Mouse (Mus musculus): Measurements from ENCODE around the gene BC147527. TPM values are rescaled to one million over a fixed set of nuclear protein-coding genes. Genes with fewer than 3 reads are reported as not detected.
"Not testable (repeated sequence)": the region's sequence is repeated elsewhere in the genome, so short reads cannot be mapped to it uniquely, and the experiment has no call there.

The BC147527 gene
- polyA plus RNA-seq (2014; fragmentation: Nextera tagmentation; extraction: Ambion mirVana) = 0.47 TPM in 1 of 2 replicates, not detected in the other

DNA sequence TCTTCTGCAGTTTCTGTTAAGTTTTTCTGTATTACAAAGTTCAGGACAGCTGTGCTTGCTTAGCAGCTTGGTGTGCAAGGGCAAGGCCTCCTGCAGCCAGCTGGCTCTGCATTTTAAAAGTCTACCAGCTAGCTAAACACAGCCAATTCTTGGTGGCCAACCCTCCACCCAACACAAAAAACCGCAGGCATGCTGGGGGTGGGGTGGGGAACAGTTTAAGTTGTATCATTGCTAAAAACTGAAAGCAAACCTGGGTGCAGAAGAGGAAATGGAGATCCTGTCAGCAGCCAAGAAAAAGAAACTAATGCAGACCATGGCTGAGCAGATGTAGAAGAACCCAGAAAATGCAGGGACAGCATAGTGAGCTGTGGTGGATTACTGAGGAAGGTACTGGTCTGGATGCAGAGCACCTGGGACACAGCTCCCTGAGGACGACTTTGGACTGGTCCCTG is at the start of gene BC147527:
Gene BC147527, plus strand, starts transcription at position 402 of the 452 bp plus-strand sequence.
- ATAC-seq (ENCODE audit: low FRiP score, low TSS enrichment) = no peak
- Histone ChIP-seq H3K27me3 (ENCODE audit: control insufficient read depth, insufficient read depth, low read length) (no peaks in the 10 kb centered on the region), H3K9me3 (ENCODE audit: control insufficient read depth, low read length) (no peaks in the 10 kb centered on the region), H3K9ac (replicated peaks; ENCODE audit: low read length) (no peak within 1 kb of the TSS), H3K4me2 (ENCODE audit: low read length) (no peak within 1 kb of the TSS), H3K27ac (replicated peaks; ENCODE audit: low read depth, low read length) (no peak within 1 kb of the TSS), H3K4me1 (ENCODE audit: control insufficient read depth, insufficient read depth, low read length) (no peaks in the 10 kb centered on the region), H3K4me3 (replicated peaks; ENCODE audit: low read depth, low read length) (no peak within 1 kb of the TSS), H3K36me3 (ENCODE audit: control insufficient read depth, insufficient read depth, low read length) (no peaks in the 10 kb centered on the region)
- no peak for DNase-seq
- 53% methylated on average over 2 of the region's 2 CpGs for WGBS

DNA sequence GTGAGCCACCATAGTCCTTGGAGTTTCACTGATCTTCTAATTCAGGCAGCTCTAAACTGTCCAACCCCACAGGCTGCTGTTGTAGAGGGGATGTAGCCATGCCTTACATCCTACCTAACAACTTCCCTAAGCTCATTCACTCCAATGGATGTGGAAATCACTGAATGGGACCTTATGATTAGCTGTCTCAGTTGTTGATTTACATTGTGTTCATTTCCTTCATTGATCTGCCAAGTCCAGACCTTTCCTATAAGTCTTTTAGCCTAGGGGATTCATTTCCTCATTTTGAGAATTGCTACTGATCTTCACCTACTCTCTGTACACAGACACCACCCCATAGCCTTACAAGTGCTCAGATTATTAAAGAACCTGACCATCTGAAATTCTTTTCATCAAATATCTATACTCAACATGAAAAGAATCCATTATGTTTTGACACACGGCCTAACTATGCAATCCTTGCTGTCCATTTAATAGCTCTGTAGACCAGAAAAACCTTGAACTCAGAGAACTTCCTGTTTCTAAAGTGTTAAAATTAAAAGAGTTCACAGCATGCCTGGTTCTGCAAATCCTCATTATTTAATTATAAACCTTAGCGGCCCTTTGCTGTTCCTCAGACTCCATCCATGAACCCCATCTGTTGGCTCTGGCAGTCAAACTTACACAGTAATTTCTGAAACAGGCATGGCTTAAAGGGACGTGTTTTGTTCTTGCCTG is 48.8 kb upstream of the BC147527 start:
- not testable (repeated sequence) for H3K4me2 ChIP-seq (ENCODE audit: low read length); H3K4me3 ChIP-seq (replicated peaks; ENCODE audit: low read depth, low read length); H3K36me3 ChIP-seq (ENCODE audit: control insufficient read depth, insufficient read depth, low read length); H3K9ac ChIP-seq (replicated peaks; ENCODE audit: low read length); ATAC-seq (ENCODE audit: low FRiP score, low TSS enrichment); H3K9me3 ChIP-seq (ENCODE audit: control insufficient read depth, low read length); H3K27ac ChIP-seq (replicated peaks; ENCODE audit: low read depth, low read length); H3K4me1 ChIP-seq (ENCODE audit: control insufficient read depth, insufficient read depth, low read length); DNase-seq; H3K27me3 ChIP-seq (ENCODE audit: control insufficient read depth, insufficient read depth, low read length)
- 82% methylated on average over 2 of the region's 3 CpGs for whole genome bisulfite sequencing

GRCm38 (mm10) chr13:120258817-120259658 is 41.2 kb upstream of the BC147527 start:
- not testable (repeated sequence) for H3K36me3 ChIP-seq (ENCODE audit: control insufficient read depth, insufficient read depth, low read length); H3K9ac ChIP-seq (replicated peaks; ENCODE audit: low read length); ATAC-seq (ENCODE audit: low FRiP score, low TSS enrichment); H3K27me3 ChIP-seq (ENCODE audit: control insufficient read depth, insufficient read depth, low read length); H3K27ac ChIP-seq (replicated peaks; ENCODE audit: low read depth, low read length); H3K4me3 ChIP-seq (replicated peaks; ENCODE audit: low read depth, low read length); H3K9me3 ChIP-seq (ENCODE audit: control insufficient read depth, low read length); H3K4me1 ChIP-seq (ENCODE audit: control insufficient read depth, insufficient read depth, low read length); H3K4me2 ChIP-seq (ENCODE audit: low read length); DNase-seq
- WGBS = 91% methylated on average over 3 of the region's 3 CpGs

- H3K36me3 ChIP-seq (ENCODE audit: control insufficient read depth, insufficient read depth, low read length); H3K27me3 ChIP-seq (ENCODE audit: control insufficient read depth, insufficient read depth, low read length); H3K4me2 ChIP-seq (ENCODE audit: low read length); ATAC-seq (ENCODE audit: low FRiP score, low TSS enrichment); H3K4me3 ChIP-seq (replicated peaks; ENCODE audit: low read depth, low read length); H3K9me3 ChIP-seq (ENCODE audit: control insufficient read depth, low read length); DNase-seq; H3K4me1 ChIP-seq (ENCODE audit: control insufficient read depth, insufficient read depth, low read length); H3K27ac ChIP-seq (replicated peaks; ENCODE audit: low read depth, low read length); H3K9ac ChIP-seq (replicated peaks; ENCODE audit: low read length): not testable (repeated sequence)
- WGBS = 80% methylated on average over 3 of the region's 3 CpGs
These were observed 40.5 kb upstream of the BC147527 start for GRCm38 (mm10) chr13:120259718-120260117.

DNA sequence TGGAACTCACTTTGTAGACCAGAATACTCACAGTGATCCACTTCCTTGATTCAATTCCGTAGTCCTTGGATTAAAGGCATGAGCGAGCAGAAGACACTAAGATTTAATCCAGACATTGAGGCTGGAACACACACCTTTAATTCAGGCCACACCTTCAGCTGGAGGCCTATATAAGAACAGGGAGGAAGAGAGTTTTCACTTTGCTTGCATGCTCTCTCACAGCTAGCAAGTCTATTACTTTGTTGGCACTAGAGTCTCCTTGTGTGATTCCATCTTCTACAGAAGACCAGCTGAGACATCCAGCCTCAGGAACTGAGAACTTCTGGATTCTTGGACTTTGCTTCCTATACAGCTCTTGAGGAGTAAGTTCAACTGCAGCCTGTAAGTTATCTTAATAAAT is 37.3 kb upstream of the BC147527 start, which contains the start of gene AF067061:
Gene AF067061, plus strand, starts transcription at position 245 of the 400 bp plus-strand sequence.
- 94% methylated on average over 2 of the region's 2 CpGs for WGBS
- not testable (repeated sequence) for ATAC-seq (ENCODE audit: low FRiP score, low TSS enrichment); H3K4me3 ChIP-seq (replicated peaks; ENCODE audit: low read depth, low read length); H3K4me2 ChIP-seq (ENCODE audit: low read length); H3K9ac ChIP-seq (replicated peaks; ENCODE audit: low read length); H3K9me3 ChIP-seq (ENCODE audit: control insufficient read depth, low read length); DNase-seq; H3K27me3 ChIP-seq (ENCODE audit: control insufficient read depth, insufficient read depth, low read length); H3K36me3 ChIP-seq (ENCODE audit: control insufficient read depth, insufficient read depth, low read length); H3K27ac ChIP-seq (replicated peaks; ENCODE audit: low read depth, low read length); H3K4me1 ChIP-seq (ENCODE audit: control insufficient read depth, insufficient read depth, low read length)

DNA sequence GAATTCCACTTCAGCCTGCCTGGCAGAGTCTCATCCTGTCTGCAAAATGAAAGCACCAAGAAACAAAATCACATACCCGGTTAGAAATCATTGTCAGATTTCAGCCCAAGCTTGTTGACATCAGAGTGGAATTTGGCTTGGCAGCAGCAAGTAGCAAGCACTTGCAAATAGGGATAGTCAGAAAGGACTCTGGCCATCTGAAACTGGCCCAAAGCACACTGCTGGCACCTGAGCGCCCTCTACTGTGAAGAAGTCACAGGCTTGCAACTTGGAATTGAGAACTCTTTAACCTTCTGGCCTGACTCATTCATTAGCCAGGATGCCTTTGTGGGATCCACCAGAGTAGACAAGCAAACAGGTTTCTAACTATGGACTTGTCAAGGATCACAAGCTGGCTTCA is 22.4 kb upstream of the BC147527 start:
- DNase-seq; H3K27ac ChIP-seq (replicated peaks; ENCODE audit: low read depth, low read length); H3K4me1 ChIP-seq (ENCODE audit: control insufficient read depth, insufficient read depth, low read length); H3K4me3 ChIP-seq (replicated peaks; ENCODE audit: low read depth, low read length); H3K36me3 ChIP-seq (ENCODE audit: control insufficient read depth, insufficient read depth, low read length); H3K9ac ChIP-seq (replicated peaks; ENCODE audit: low read length); H3K9me3 ChIP-seq (ENCODE audit: control insufficient read depth, low read length); H3K4me2 ChIP-seq (ENCODE audit: low read length); ATAC-seq (ENCODE audit: low FRiP score, low TSS enrichment); H3K27me3 ChIP-seq (ENCODE audit: control insufficient read depth, insufficient read depth, low read length): not testable (repeated sequence)
- 25% methylated on average over 2 of the region's 2 CpGs for WGBS

GRCm38 (mm10) chr13:120278784-120279183 is 21.4 kb upstream of the BC147527 start:
- Histone ChIP-seq H3K9me3 (ENCODE audit: control insufficient read depth, low read length) (no peaks in the 10 kb centered on the region), H3K4me3 (replicated peaks; ENCODE audit: low read depth, low read length) (no peak overlapping the region), H3K27me3 (ENCODE audit: control insufficient read depth, insufficient read depth, low read length) (no peaks in the 10 kb centered on the region), H3K9ac (replicated peaks; ENCODE audit: low read length) (no peak overlapping the region), H3K4me2 (ENCODE audit: low read length) (no peak overlapping the region), H3K4me1 (ENCODE audit: control insufficient read depth, insufficient read depth, low read length) (no peaks in the 10 kb centered on the region), H3K36me3 (ENCODE audit: control insufficient read depth, insufficient read depth, low read length) (no peaks in the 10 kb centered on the region), H3K27ac (replicated peaks; ENCODE audit: low read depth, low read length) (no peak overlapping the region)
- ATAC-seq (ENCODE audit: low FRiP score, low TSS enrichment) = no peak
- DNase-seq = no peak
- WGBS = 92% methylated on average over 9 of the region's 9 CpGs

GRCm38 (mm10) chr13:120299324-120299894 is 783 bp upstream of the BC147527 start:
- H3K27me3 ChIP-seq (ENCODE audit: control insufficient read depth, insufficient read depth, low read length) = no peaks in the 10 kb centered on the region
- no peak overlapping the region for H3K4me2 ChIP-seq (ENCODE audit: low read length)
- DNase-seq (no peak), ATAC-seq (ENCODE audit: low FRiP score, low TSS enrichment) (no peak)
- H3K36me3 ChIP-seq (ENCODE audit: control insufficient read depth, insufficient read depth, low read length) = no peaks in the 10 kb centered on the region
- WGBS = 65% methylated on average over 1 of the region's 1 CpGs
- H3K9me3 ChIP-seq (ENCODE audit: control insufficient read depth, low read length) = no peaks in the 10 kb centered on the region
- no peak overlapping the region for H3K4me3 ChIP-seq (replicated peaks; ENCODE audit: low read depth, low read length)
- no peak overlapping the region for H3K9ac ChIP-seq (replicated peaks; ENCODE audit: low read length)
- no peaks in the 10 kb centered on the region for H3K4me1 ChIP-seq (ENCODE audit: control insufficient read depth, insufficient read depth, low read length)
- H3K27ac ChIP-seq (replicated peaks; ENCODE audit: low read depth, low read length) = no peak overlapping the region

All from midbrain, embryonic 14.5 days (tissue).